Mouse (Mus musculus) mesoderm, embryonic 11.5 days (tissue): ENCODE data around the gene Grrp1.
"Not testable (repeated sequence)": the region's sequence is repeated elsewhere in the genome, so short reads cannot be mapped to it uniquely, and the experiment has no call there.

ENCODE experiments used
- DNase-seq: peaks from one replicate; pipeline ENCODE4 v3.0.0-alpha.2; 2012; ENCODE audit warnings: low read depth, low spot score

The Grrp1 gene

GRCm38 (mm10) chr4:134269622-134270021, 15.7 kb upstream of the Grrp1 start:
- DNase-seq: not testable (repeated sequence)

- no peak for DNase-seq
These were observed 14.3 kb upstream of the Grrp1 start for GRCm38 (mm10) chr4:134268102-134268655.

GRCm38 (mm10) chr4:134265860-134266585, 12.1 kb upstream of the Grrp1 start:
- no peak for DNase-seq

- DNase-seq: no peak
These were observed 9.3 kb upstream of the Grrp1 start for GRCm38 (mm10) chr4:134263191-134263590.

- DNase-seq: no peak
These were observed 4.4 kb upstream of the Grrp1 start for GRCm38 (mm10) chr4:134258354-134258753.

- no peak for DNase-seq
These were observed 3.5 kb upstream of the Grrp1 start for GRCm38 (mm10) chr4:134257198-134258009.

- DNase-seq: no peak
These were observed 2.7 kb upstream of the Grrp1 start for GRCm38 (mm10) chr4:134256407-134257197.

GRCm38 (mm10) chr4:134255854-134256253, 1.9 kb upstream of the Grrp1 start:
- no peak for DNase-seq

GRCm38 (mm10) chr4:134254835-134255234, 929 bp upstream of the Grrp1 start:
- no peak for DNase-seq

GRCm38 (mm10) chr4:134252911-134253721, 790 bp downstream of the Grrp1 start:
- no peak for DNase-seq

GRCm38 (mm10) chr4:134252131-134252910, 1.6 kb downstream of the Grrp1 start:
- DNase-seq: no peak

- no peak for DNase-seq
These were observed 2.4 kb downstream of the Grrp1 start for GRCm38 (mm10) chr4:134251241-134252130.

GRCm38 (mm10) chr4:134250930-134251240, 3.0 kb downstream of the Grrp1 start:
- no peak for DNase-seq

GRCm38 (mm10) chr4:134250116-134250929, 3.6 kb downstream of the Grrp1 start:
- DNase-seq: no peak

GRCm38 (mm10) chr4:134249651-134250050, 4.3 kb downstream of the Grrp1 start:
- DNase-seq: peak; percentile 80

- DNase-seq: no peak
These were observed 7.1 kb downstream of the Grrp1 start, which contains the start of gene Gm30191 for GRCm38 (mm10) chr4:134246719-134247258. Gene Gm30191, plus strand, starts transcription at chr4:134246935.

GRCm38 (mm10) chr4:134246256-134246655, 7.7 kb downstream of the Grrp1 start:
- DNase-seq: no peak
